Mouse (Mus musculus): ENCODE data around the gene Psmb10. TPM values are rescaled to one million over a fixed set of nuclear protein-coding genes. Genes with fewer than 3 reads are reported as not detected.

The Psmb10 gene
- polyA plus RNA-seq, 2 experiments, result 51.8 to 61.5 TPM

DNA sequence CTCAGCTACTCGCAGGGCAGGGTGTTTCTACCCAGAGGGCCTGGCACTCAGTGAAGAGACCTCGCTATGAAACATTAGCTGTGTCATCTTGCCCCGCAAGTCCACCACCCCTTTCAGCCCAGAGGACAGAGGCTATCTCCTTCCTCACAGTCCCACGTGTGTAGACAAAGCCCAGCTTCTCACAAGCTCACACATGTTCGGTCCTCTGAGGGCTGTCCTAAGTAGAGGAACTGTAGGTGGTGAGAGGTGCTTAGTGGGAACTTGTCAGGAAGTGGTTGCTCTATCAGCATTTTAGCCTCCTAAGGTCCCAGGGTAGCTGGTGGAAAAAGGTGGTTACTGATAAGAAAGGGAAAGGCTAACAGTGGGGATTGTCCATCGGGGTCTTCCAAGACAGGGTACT lies 3.1 kb downstream of the Psmb10 start:
- WGBS (ENCODE audit: insufficient replicate concordance), result 12% methylated on average over 6 of the region's 6 CpGs
- DNase-seq (ENCODE audit: low read depth in 3 of 3, low spot score in 3 of 3), result no peak

GRCm38 (mm10) chr8:105933762-105934161 lies 4.5 kb downstream of the Psmb10 start, which contains the start of gene Ctrl:
TSS of gene Ctrl (minus strand) at chr8:105933862.
- WGBS (ENCODE audit: insufficient replicate concordance), result 72% methylated on average over 2 of the region's 2 CpGs
- no peak for DNase-seq (ENCODE audit: low read depth in 3 of 3, low spot score in 3 of 3)

More for the DNA sequence above, 3.1 kb downstream of the Psmb10 start:
- Histone ChIP-seq H3K27ac (peak overlapping the region; percentile 25), H3K4me3 (ENCODE audit: insufficient read depth in 1 of 2, low read depth in 2 of 2, low read length in 2 of 2) (no peak overlapping the region), H3K27me3 (ENCODE audit: control insufficient read depth, insufficient read depth, low read length) (no peaks in the 10 kb centered on the region), H3K36me3 (replicated peaks; ENCODE audit: control insufficient read depth, insufficient read depth, low read depth) (no peaks in the 10 kb centered on the region), H3K4me1 (replicated peaks; ENCODE audit: control insufficient read depth in 2 of 2, insufficient read depth in 2 of 2, low read length in 1 of 2) (peaks cover 16 to 26% of the 10 kb centered on the region in 2 experiments), H3K4me2 (ENCODE audit: low read depth) (peak overlapping the region; percentile 92), H3K9me3 (ENCODE audit: control insufficient read depth, low read length) (no peaks in the 10 kb centered on the region), H3K9ac (replicated peaks) (no peak overlapping the region)
- TF ChIP-seq CTCF (IDR thresholded peaks at IDR 0.05; ENCODE audit: low read depth) (no peak), EP300 (IDR thresholded peaks at IDR 0.05; ENCODE audit: low read depth) (0 out of 2 replicates have a peak, but pooled peaks have one; percentile 10)
- ATAC-seq (ENCODE audit: insufficient read depth), result no peak

DNA sequence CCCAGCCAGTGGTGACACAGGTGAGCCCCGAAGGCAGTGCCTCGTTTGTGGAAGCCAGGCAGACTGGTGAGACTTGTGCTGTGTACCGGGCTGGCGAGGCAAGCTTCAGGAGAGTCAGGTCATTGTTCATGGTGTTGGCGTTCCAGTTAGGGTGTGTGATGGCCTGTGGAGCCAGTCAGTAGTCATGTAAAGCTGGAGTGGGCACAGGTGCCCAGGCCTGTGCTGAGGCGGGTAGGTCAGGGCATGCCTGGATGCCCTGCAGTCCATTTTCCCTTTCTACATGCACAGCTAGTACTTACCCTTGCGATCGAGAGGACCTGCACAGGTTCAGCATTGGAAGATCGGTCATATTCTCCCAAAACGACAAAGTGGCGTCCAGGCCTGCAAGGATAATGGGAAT lies 5.7 kb downstream of the Psmb10 start:
- H3K4me2 ChIP-seq (ENCODE audit: low read depth), result no peak overlapping the region
- WGBS (ENCODE audit: insufficient replicate concordance), result 83% methylated on average over 11 of the region's 11 CpGs
- no peak overlapping the region for H3K9ac ChIP-seq (replicated peaks)
- no peak for TF ChIP-seq EP300 (IDR thresholded peaks at IDR 0.05; ENCODE audit: low read depth)
- TF ChIP-seq CTCF (IDR thresholded peaks at IDR 0.05; ENCODE audit: low read depth), result no peak
- DNase-seq (ENCODE audit: low read depth in 3 of 3, low spot score in 3 of 3) (no peak), ATAC-seq (ENCODE audit: insufficient read depth) (no peak)
- no peaks in the 10 kb centered on the region for H3K36me3 ChIP-seq (replicated peaks; ENCODE audit: control insufficient read depth, insufficient read depth, low read depth)
- no peaks in the 10 kb centered on the region for H3K27me3 ChIP-seq (ENCODE audit: control insufficient read depth, insufficient read depth, low read length)
- no peak overlapping the region for H3K4me3 ChIP-seq (ENCODE audit: insufficient read depth in 1 of 2, low read depth in 2 of 2, low read length in 2 of 2)
- H3K4me1 ChIP-seq (replicated peaks; ENCODE audit: control insufficient read depth in 2 of 2, insufficient read depth in 2 of 2, low read length in 1 of 2), result peaks cover 14 to 19% of the 10 kb centered on the region in 2 experiments
- no peaks in the 10 kb centered on the region for H3K9me3 ChIP-seq (ENCODE audit: control insufficient read depth, low read length)
- no peak overlapping the region for H3K27ac ChIP-seq

More at GRCm38 (mm10) chr8:105933762-105934161, 4.5 kb downstream of the Psmb10 start, which contains the start of gene Ctrl:
- ATAC-seq (ENCODE audit: insufficient read depth), result no peak
- TF ChIP-seq CTCF (IDR thresholded peaks at IDR 0.05; ENCODE audit: low read depth) (no peak), EP300 (IDR thresholded peaks at IDR 0.05; ENCODE audit: low read depth) (no peak)
- H3K27me3 ChIP-seq (ENCODE audit: control insufficient read depth, insufficient read depth, low read length), result no peaks in the 10 kb centered on the region
- H3K9ac ChIP-seq (replicated peaks), result no peak within 1 kb of the TSS
- H3K9me3 ChIP-seq (ENCODE audit: control insufficient read depth, low read length), result no peaks in the 10 kb centered on the region
- H3K4me1 ChIP-seq (replicated peaks; ENCODE audit: control insufficient read depth in 2 of 2, insufficient read depth in 2 of 2, low read length in 1 of 2), result peaks cover 16 to 26% of the 10 kb centered on the region in 2 experiments
- no peak within 1 kb of the TSS for H3K4me2 ChIP-seq (ENCODE audit: low read depth)
- no peaks in the 10 kb centered on the region for H3K36me3 ChIP-seq (replicated peaks; ENCODE audit: control insufficient read depth, insufficient read depth, low read depth)
- no peak within 1 kb of the TSS for H3K27ac ChIP-seq
- no peak within 1 kb of the TSS for H3K4me3 ChIP-seq (ENCODE audit: insufficient read depth in 1 of 2, low read depth in 2 of 2, low read length in 2 of 2)

DNA sequence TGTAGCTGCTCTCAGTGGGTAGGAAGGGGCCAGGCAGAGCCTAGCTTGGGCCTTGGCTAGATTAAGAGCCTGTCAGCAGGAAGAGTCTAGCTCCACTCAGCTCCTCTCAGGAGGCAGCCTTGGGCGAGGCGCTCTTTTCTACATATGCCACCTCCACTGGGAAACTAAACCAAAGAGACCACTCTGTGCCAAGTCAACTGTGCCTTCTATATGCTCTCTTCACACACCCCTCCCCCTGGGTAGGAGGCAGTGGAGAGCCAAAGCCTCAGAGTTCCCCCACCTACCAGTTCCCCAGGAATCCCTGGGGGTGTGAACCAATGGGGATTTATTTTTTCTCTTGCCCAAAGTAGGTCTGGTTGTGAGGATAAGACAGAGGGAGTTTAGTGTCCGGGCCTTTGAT lies 7.0 kb downstream of the Psmb10 start:
- no peaks in the 10 kb centered on the region for H3K27me3 ChIP-seq (ENCODE audit: control insufficient read depth, insufficient read depth, low read length)
- H3K36me3 ChIP-seq (replicated peaks; ENCODE audit: control insufficient read depth, insufficient read depth, low read depth), result no peaks in the 10 kb centered on the region
- peaks cover 10 to 14% of the 10 kb centered on the region in 2 experiments for H3K4me1 ChIP-seq (replicated peaks; ENCODE audit: control insufficient read depth in 2 of 2, insufficient read depth in 2 of 2, low read length in 1 of 2)
- no peaks in the 10 kb centered on the region for H3K9me3 ChIP-seq (ENCODE audit: control insufficient read depth, low read length)
- no peak overlapping the region for H3K9ac ChIP-seq (replicated peaks)
- no peak overlapping the region for H3K27ac ChIP-seq
- no peak for DNase-seq (ENCODE audit: low read depth in 3 of 3, low spot score in 3 of 3)
- 81% methylated on average over 3 of the region's 3 CpGs for WGBS (ENCODE audit: insufficient replicate concordance)
- no peak overlapping the region for H3K4me2 ChIP-seq (ENCODE audit: low read depth)
- H3K4me3 ChIP-seq (ENCODE audit: insufficient read depth in 1 of 2, low read depth in 2 of 2, low read length in 2 of 2), result no peak overlapping the region
- TF ChIP-seq EP300 (IDR thresholded peaks at IDR 0.05; ENCODE audit: low read depth) (no peak), CTCF (IDR thresholded peaks at IDR 0.05; ENCODE audit: low read depth) (no peak)
- ATAC-seq (ENCODE audit: insufficient read depth), result no peak

- Histone ChIP-seq H3K9me3 (ENCODE audit: control insufficient read depth, low read length) (no peaks in the 10 kb centered on the region), H3K4me2 (ENCODE audit: low read depth) (no peak overlapping the region), H3K27ac (no peak overlapping the region), H3K4me1 (replicated peaks; ENCODE audit: control insufficient read depth in 2 of 2, insufficient read depth in 2 of 2, low read length in 1 of 2) (peaks cover 7% of the 10 kb centered on the region in 2 experiments; a peak in 3 of 4 replicates), H3K36me3 (replicated peaks; ENCODE audit: control insufficient read depth, insufficient read depth, low read depth) (no peaks in the 10 kb centered on the region), H3K4me3 (ENCODE audit: insufficient read depth in 1 of 2, low read depth in 2 of 2, low read length in 2 of 2) (no peak overlapping the region), H3K27me3 (ENCODE audit: control insufficient read depth, insufficient read depth, low read length) (no peaks in the 10 kb centered on the region), H3K9ac (replicated peaks) (no peak overlapping the region)
- TF ChIP-seq CTCF (IDR thresholded peaks at IDR 0.05; ENCODE audit: low read depth) (peak; percentile 98), EP300 (IDR thresholded peaks at IDR 0.05; ENCODE audit: low read depth) (no peak)
- DNase-seq (ENCODE audit: low read depth in 3 of 3, low spot score in 3 of 3) (peak in 1 of 3 experiments; percentile 54), ATAC-seq (ENCODE audit: insufficient read depth) (peak; percentile 27; the same call in 1 of the 2 replicates)
- 17% methylated on average over 8 of the region's 8 CpGs for WGBS (ENCODE audit: insufficient replicate concordance)
These were observed 7.6 kb downstream of the Psmb10 start for GRCm38 (mm10) chr8:105930602-105931001.
